Mouse (Mus musculus) frontal cortex, postnatal 10 days (tissue): Measurements from ENCODE around the gene Cd244a.

Source experiments
- DNase-seq, 2 experiments: peaks; one replicate each; pipeline ENCODE4 v3.0.0; 2022; ENCODE audit warnings: low spot score in 2 of 2, mixed read lengths in 1 of 2

The Cd244a gene

GRCm38 (mm10) chr1:171558898-171559297 is at the start of gene Cd244a:
TSS of gene Cd244a (plus strand) at chr1:171559193.
- DNase-seq = no peak

GRCm38 (mm10) chr1:171513234-171513633 is 45.8 kb upstream of the Cd244a start:
- DNase-seq = no peak

DNA sequence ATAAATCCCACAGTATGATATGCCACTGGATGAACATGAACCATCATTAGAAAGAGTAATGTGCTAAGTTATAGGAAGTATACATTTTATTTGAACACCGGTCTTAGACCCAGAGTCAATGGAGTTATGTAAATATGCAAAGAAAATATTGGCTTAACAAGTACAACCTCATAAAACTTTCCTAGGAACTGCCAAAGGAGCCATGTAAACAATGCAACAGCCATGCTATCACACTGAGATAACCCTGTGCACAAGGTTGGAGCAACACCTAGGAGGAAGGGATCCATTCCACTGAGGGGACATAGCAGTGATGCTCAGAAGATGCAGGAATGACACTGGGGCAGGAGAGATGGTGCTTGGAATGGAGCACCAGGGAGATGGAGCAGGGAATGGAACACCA is 45.2 kb upstream of the Cd244a start:
- DNase-seq = no peak

DNA sequence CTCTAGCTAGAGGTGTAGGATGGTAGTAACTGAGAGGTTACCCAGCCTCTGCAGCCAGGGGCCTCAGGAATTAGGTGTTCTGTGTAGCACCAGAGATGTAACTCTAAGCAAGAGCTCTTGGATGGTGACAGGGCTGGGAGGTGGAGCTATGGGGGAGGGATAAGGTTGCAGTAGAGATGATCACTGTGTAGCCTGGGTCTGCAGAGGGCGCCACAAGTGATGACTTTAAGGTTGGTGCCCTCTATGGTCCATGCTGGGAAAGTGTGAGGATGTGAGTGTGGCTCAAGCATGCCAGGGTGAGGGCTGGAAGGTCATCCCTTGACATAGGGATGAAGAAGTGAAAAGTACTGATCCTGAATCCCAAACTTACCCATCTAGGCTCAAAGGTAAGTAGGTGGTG is 44.0 kb upstream of the Cd244a start:
- DNase-seq = no peak

DNA sequence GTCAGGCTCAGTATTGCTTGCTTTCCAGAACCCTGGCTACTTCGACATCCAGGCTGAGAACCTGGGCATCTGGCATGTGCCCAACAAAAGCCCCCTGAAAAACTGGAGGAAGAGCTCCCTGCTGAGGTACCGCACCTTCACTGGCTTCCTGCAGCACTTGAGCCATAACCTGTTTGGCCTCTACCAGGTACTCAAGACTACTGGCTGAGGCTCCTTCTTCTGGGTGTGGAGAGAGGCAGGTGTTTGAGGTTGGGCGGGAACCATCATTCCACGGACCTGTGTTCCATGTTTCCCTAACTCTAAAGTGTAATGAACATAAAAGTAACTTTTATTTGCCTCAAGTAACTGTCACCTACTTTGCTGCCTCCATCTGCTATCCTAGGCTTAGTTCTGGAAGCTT is 43.4 kb upstream of the Cd244a start:
- no peak for DNase-seq

DNA sequence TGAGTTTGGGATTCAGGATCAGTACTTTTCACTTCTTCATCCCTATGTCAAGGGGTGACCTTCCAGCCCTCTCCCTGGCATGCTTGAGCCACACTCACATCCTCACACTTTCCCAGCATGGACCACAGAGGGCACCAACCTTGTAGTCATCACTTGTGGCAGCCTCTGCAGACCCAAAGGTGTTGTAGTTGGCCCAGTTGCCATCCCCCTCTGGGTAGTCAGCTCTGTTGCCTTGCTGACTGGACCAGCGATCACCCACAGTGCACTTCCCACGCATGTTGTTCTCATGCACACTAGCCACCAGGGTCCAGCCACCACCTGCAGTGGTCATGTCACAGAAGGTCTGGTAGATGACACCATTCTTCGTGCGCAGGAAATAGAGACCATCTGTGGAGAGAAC is 27.6 kb upstream of the Cd244a start:
- DNase-seq = no peak

DNA sequence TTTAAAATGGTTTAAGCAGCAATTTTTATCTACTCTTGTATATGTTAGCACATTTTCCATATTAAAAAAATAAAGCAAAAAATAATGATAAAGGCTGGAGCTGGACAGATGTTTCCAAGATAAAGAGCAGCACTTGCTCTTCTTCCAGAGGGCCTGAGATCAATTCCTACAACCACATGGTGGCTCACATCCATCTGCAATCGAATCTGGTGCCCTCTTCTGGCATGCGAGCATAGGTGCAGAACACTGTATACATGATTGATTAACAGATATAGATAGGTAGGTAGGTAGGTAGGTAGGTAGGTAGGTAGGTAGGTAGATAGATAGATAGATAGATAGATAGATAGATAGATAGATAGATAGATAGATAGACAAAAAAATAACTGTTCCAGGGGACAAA is 26.2 kb upstream of the Cd244a start:
- no peak for DNase-seq

- no peak for DNase-seq
Measured at GRCm38 (mm10) chr1:171534557-171534956, 24.4 kb upstream of the Cd244a start.

DNA sequence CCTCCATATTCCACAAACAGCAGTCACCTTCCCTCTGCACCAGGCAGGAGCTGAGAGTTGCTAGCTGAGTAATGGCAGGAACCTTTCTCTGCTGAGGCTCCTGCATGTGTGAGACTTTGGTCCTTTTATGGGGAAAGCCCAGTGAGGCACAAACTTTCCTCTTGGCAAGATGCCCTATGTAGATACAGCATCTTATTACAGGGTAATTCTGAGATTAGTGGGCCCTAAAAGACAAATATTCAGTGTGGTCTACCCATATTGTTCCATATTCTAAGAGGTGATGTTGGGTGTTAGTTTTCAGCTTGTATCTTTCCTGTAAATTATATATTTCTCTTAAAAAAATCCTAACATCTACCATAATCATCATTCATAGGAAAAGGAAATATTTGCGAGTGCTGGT is 23.8 kb upstream of the Cd244a start, which contains the start of gene Itln1:
Itln1 (minus strand) TSS at position 101 of the 400 bp plus-strand sequence.
- no peak for DNase-seq

GRCm38 (mm10) chr1:171540694-171541093 is 18.3 kb upstream of the Cd244a start:
- DNase-seq = no peak

DNA sequence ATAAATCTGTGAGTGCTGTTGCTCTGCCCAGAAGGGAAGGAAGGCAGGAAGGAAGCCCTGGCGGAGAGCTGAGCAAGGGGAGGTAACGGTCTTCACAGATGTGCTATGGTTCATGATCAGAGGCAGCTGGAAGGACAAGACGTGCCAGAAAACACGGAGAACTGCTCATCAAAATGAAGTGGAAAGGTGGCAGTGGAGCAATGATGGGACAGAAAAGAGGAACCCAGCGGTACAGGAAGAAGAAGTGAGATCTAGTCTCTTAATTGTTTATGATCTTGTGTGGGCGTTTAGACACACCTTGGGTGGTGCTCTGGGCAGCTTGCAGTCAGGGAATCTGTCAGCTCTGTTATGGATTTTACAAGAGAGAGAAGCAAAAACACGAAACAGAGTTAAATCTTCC is 7.7 kb upstream of the Cd244a start:
- no peak for DNase-seq

DNA sequence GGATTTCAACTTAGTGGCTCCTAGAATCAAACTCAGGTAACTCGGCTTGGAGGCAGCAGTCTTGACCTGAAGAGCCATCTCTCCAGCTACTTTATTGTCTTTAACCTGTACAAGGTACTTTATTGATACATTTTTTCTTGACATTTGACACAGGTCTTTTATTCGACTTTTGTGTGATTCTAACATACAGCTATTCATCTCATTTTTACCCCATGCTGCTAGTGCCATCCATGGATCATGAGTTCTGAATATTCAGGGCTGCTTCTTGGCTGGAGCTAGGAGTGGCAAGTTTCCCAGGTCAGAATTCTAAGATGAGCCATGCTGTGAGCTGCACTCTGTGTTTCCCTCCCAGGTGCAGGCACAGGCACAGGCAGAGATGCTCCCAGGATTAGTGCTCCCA is 6.8 kb upstream of the Cd244a start:
- DNase-seq = no peak

DNA sequence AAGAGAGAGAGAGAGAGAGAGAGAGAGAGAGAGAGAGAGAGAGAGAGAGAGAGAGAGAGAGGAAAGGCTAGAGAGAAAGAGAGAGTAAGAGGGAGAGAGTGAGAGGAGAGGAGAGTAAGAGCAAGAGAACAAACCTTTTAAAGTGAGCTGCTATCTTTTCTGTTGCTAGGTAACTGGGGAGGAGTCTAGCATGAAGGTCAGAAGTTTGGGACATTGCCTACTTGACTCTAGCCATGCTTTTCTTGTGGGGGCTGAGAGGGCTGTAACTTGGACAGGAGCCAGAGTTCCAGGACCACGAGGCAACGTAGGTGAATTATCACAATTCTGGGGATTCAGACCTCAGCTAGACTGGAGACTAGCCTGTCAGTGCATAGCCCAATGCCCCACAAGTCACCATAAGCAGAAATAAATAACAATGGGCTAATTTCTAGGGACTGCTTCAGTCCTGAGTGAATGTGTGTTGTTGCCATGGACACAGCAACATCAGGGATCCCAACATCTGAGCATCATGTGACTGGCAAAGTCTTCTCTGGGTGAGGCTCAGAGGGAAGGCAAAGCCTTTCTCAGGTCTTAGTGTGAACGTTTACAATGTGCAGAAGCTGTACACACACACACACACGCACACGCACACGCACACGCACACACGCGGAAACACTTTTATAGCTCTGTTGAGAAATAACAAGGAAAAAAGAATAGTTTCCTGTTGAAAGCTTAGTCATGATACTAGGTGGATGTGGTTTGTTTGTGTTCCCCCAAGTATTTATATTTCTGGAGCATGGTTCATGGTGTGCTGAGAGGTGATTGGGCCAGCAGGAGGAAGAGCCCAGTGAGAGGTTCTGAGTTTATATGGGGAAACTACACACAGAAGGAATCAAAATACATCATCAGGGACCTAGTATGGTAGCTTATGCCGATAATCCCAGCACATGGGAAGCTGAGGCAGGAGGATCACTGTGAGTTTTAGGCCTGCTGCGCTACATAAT is 5.3 kb upstream of the Cd244a start:
- no peak for DNase-seq

DNA sequence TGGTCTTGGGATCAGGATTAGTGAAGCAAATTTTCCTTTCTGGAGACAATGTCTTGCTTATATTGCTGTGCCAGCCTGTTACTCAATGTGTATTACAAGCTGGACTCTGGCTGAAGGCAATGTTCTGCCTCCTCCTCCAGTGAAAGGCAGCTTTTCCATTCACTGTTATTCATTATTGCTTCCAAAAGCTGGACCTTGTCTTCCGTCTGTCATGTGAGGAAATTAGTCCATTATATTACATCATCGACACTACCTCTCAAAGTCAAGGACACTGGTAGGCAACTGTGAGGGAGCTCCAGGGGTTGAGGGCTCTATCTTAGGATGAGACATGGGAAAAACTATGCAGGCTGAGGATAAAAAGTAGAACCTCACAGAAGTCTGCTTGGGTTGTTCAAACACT is 2.6 kb upstream of the Cd244a start:
- DNase-seq = no peak

DNA sequence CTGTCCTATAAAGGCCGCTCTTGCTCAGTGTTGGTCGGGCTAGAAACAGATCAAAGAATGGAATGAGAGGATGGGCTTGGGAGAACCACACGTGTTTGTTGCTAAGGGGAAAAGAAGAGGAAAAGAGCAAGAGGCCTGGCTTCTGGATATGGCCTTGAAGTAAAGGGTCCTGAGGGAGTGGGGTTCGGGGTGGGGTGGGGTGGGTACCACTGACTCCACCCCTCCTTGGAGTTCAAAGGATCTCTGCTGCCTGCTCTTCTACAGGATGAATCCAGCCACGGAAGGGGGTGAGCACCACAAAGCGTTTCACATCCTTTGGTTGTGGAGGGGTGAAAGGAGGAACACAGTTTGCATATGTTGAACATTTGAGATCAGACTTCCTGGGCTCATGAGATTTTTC is 586 bp upstream of the Cd244a start:
- no peak for DNase-seq

DNA sequence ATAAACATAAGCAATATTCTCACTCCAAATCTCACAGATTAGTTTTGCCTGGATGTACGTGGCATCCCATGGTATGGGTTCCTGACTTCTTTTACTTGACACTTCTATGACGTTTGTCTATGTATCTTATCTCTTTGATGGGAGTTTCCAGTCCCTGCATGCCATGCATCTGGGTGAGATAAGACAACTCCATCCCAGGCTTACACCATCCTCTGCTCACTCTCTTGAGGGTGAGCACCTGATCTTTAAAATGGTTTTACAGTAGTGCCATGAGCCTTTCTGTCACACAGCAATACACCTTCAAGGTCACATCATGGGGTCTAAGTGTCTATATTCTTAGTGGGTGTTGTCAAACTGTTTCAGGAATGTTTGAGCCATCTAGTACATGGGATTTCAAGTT is 1.3 kb downstream of the Cd244a start:
- DNase-seq = no peak

GRCm38 (mm10) chr1:171561200-171561599 is 2.2 kb downstream of the Cd244a start:
- no peak for DNase-seq

DNA sequence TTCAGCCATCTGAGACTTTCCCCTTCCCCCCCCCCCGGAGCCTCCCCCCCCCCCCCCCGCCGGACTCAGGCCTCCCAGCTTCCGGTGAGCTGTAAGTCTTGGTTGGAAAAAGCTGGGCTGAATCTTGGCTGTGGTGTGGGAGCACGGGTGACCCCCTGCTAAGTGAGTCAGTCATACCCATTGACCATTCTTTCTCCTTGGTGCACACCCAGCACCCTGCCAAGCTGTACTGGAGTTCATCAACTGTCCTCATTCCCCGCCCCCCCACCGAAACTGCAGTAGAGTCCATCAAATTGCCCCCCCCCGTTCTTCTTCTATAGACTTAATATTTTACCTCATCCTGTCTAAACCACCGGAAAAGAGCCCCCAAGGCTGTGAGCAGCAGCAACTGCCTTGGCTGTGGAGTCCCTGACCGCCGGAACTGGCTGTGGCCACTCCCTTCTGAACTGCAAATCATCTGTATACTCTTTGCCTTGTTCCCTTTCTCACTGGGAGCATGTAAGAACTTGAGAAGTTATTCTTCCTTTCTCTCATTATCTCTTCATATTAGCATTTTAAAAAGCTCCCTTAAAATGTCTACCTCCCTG is 2.7 kb downstream of the Cd244a start:
- no peak for DNase-seq

- no peak for DNase-seq
Measured at GRCm38 (mm10) chr1:171563042-171563441, 4.0 kb downstream of the Cd244a start.

- no peak for DNase-seq
Measured at GRCm38 (mm10) chr1:171564247-171564646, 5.3 kb downstream of the Cd244a start.

DNA sequence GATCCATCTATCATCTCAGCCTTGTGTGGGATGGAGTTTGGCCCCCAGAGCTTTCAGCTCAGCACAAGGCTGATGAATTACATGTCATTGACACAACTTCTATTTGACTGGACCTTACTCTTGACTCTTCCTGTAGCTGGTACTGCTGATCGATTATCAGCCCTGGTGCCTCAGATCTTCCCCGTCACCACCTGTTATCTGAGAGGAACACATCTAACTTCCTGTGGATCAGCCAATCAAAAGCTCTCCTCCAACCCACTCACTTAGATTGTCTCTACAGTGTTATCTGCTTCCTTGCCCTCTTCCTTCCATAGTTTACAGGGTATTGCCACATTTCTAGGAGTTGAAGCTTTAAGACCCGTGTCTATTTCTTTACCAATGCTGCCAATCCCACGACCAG is 6.9 kb downstream of the Cd244a start:
- DNase-seq = no peak

DNA sequence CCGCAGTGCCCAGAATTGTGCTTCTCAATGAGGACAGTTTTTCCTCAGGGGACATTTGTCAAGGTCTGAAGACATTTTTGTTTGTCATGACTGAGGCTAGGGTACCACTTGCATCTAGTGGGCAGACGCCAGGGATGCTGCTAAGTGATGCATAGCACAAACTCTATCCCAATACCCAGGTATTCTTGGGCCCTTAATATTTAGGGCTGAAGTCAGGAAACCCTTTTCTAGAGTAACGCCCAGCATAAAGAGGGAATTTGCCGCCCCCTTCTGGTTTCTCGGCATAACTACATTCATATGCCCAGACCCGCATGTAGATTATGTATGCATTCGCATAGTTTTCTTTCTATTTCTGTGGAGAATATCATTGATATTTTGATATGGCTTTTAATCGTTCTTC is 7.8 kb downstream of the Cd244a start:
- peak in 1 of 2 experiments; percentile 15 for DNase-seq

- no peak for DNase-seq
Measured at GRCm38 (mm10) chr1:171568436-171568835, 9.4 kb downstream of the Cd244a start.
